Mouse (Mus musculus) naive thymus-derived CD4-positive, alpha-beta T cell, adult 2 months (primary cell): ENCODE measurements around the gene Gm3005.
"Not testable (repeated sequence)": the region's sequence is repeated elsewhere in the genome, so short reads cannot be mapped to it uniquely, and the experiment has no call there.

Experiments used
- DNase-seq: peaks from one replicate; pipeline ENCODE4 v3.0.0-alpha.2; 2011; ENCODE audit warnings: low read depth

The Gm3005 gene

DNA sequence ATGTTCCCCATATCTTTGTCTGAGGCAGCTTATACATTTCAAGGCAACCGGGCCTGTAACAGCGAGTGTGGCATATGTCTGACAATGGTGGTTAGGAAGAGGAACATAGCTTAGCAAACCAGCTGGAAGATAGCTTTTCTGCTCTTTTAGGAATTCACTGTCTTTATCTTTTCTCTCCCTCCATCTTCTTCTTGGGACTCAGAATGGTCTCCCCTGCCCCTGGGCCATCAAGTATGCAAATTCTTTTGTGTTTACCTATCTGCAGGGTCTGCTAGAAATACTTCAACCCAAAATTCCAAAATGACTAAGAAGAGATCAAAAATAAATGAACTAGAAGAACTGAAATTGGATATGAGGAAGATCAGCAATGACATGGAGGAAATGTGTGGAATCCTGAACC is at the start of gene Gm3005:
TSS of gene Gm3005 (plus strand) at position 301 of the 400 bp plus-strand sequence.
- not testable (repeated sequence) for DNase-seq

DNA sequence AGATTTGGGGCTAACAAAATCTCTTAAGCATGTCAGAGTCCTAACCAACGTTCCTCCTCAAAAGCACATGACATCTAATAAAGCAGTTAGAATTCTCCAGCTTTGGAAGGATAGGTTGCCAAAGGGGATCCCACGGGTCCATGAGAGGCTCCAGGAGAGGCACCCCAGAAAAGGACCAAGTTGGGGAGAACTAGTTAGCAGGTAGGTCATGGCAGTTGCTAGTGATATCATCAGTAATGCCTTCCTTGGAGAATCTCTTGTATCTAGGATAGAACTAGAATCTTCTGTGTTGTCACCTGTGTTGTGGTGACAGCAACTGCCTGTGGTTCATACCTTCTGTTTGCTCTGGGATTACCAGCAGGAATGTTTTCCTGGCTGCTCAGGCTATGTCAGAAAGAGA is 33.1 kb upstream of the Gm3005 start, which contains the start of gene Gm10413:
TSS of gene Gm10413 (plus strand) at position 301 of the 400 bp plus-strand sequence.
- not testable (repeated sequence) for DNase-seq

DNA sequence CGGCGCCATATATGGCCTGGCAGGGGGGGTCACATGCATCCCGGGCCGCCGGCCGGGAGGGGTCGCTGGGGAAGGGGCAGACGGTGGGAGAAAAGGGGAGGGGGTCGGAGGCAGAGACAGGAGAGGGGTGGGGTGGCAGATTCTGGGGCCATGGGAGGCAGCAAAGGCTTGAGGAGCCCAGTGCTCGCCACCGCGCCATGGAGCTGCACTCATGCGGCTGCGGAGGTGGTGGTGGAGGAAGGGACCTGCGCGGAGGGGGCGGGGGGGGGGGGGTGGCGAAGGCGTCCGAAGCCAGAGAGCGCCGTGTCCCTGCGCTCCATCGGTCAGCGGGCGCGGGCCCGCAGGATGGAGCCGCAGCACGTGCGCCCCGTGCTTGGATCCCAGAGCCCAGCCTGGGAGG is 15.6 kb upstream of the Gm3005 start, which contains the start of gene Gm10409:
TSS of gene Gm10409 (plus strand) at position 301 of the 400 bp plus-strand sequence.
- not testable (repeated sequence) for DNase-seq

DNA sequence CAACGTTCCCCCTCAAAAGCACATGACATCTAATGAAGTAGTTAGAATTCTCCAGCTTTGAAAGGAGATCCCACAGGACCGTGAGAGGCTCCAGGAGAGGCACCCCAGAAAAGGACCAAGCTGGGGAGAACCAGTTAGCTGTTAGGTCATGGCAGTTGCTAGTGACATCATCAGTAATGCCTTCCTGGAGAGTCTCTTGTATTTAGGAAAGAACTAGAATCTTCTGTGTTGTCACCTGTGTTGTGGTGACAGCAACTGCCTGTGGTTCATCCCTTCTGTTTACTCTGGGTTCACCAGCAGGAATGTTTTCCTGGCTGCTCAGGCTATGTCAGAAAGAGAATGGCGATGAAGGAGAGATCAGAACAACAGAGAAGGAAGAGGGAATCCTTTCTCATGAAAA is 21.2 kb downstream of the Gm3005 start, which contains the start of gene Gm10408:
TSS of gene Gm10408 (plus strand) at position 301 of the 400 bp plus-strand sequence.
- not testable (repeated sequence) for DNase-seq

DNA sequence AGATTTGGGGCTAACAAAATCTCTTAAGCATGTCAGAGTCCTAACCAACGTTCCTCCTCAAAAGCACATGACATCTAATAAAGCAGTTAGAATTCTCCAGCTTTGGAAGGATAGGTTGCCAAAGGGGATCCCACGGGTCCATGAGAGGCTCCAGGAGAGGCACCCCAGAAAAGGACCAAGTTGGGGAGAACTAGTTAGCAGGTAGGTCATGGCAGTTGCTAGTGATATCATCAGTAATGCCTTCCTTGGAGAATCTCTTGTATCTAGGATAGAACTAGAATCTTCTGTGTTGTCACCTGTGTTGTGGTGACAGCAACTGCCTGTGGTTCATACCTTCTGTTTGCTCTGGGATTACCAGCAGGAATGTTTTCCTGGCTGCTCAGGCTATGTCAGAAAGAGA is 206.3 kb downstream of the Gm3005 start, which contains the start of gene Gm3012:
TSS of gene Gm3012 (plus strand) at position 301 of the 400 bp plus-strand sequence.
- not testable (repeated sequence) for DNase-seq
